Mouse (Mus musculus) MEL (cell line): ENCODE measurements around the gene Rbfox2.

Source experiments
- CTCF ChIP-seq, 3 experiments: IDR thresholded peaks in 2 of 3; conservative IDR thresholded peaks in 1 of 3; 2 replicates each; pipeline ENCODE4 v1.5.1; 2011 to 2012; ENCODE audit warnings: low read length in 3 of 3, low read depth in 2 of 3, mild to moderate bottlenecking in 2 of 3, improper control_type of control experiment in 1 of 3, inconsistent platforms in 1 of 3, mixed read lengths in 1 of 3, moderate library complexity in 1 of 3; ENCODE audit not compliant: control insufficient read depth in 1 of 3, insufficient read depth in 1 of 3, poor library complexity in 1 of 3, severe bottlenecking in 1 of 3
- E2F4 ChIP-seq: IDR thresholded peaks from 2 replicates; pipeline ENCODE4 v1.6.1; 2011; ENCODE audit warnings: low read depth, low read length, improper control_type of control experiment, borderline replicate concordance
- EP300 ChIP-seq, 2 experiments: IDR thresholded peaks; 2 replicates each; pipeline ENCODE4 v1.6.1; 2011; ENCODE audit warnings: improper control_type of control experiment in 2 of 2, low read length in 2 of 2, low read depth in 1 of 2, mild to moderate bottlenecking in 1 of 2
- ETS1 ChIP-seq: IDR thresholded peaks from 2 replicates; pipeline ENCODE4 v1.6.1; 2012; ENCODE audit warnings: low read depth, mild to moderate bottlenecking, inconsistent platforms, low read length, improper control_type of control experiment, moderate library complexity
- POLR2A ChIP-seq, 2 experiments: IDR thresholded peaks; 2 replicates each; pipeline ENCODE4 v1.6.1; 2011 to 2012; ENCODE audit warnings: low read length in 2 of 2, mild to moderate bottlenecking in 2 of 2, control low read depth in 1 of 2, improper control_type of control experiment in 1 of 2, low read depth in 1 of 2, moderate library complexity in 1 of 2; ENCODE audit not compliant: control insufficient read depth in 1 of 2, insufficient read depth in 1 of 2, poor library complexity in 1 of 2
- POLR2AphosphoS5 ChIP-seq: IDR thresholded peaks from 2 replicates; pipeline ENCODE4 v1.6.1; 2012; ENCODE audit warnings: low read depth, borderline replicate concordance, mild to moderate bottlenecking, inconsistent platforms, low read length, moderate library complexity, mixed read lengths
- SIN3A ChIP-seq: IDR thresholded peaks from 2 replicates; pipeline ENCODE4 v1.6.1; 2012; ENCODE audit warnings: low read length, improper control_type of control experiment, inconsistent platforms
- TAL1 ChIP-seq: IDR thresholded peaks from 2 replicates; pipeline ENCODE4 v1.6.1; 2012; ENCODE audit warnings: mild to moderate bottlenecking, inconsistent platforms, low read length, moderate library complexity, mixed read lengths
- TCF12 ChIP-seq: IDR thresholded peaks from 2 replicates; pipeline ENCODE4 v1.6.1; 2014; ENCODE audit warnings: low read depth, mild to moderate bottlenecking, inconsistent platforms, low read length, improper control_type of control experiment, moderate library complexity
- USF1 ChIP-seq: IDR thresholded peaks from 2 replicates; pipeline ENCODE4 v1.6.1; 2014; ENCODE audit warnings: low read depth, mild to moderate bottlenecking, inconsistent platforms, low read length, improper control_type of control experiment, moderate library complexity
- USF2 ChIP-seq, 2 experiments: IDR thresholded peaks; 2 replicates each; pipeline ENCODE4 v1.6.1; 2011 to 2012; ENCODE audit warnings: improper control_type of control experiment in 2 of 2, low read length in 2 of 2, borderline replicate concordance in 1 of 2, inconsistent platforms in 1 of 2, low read depth in 1 of 2, mild to moderate bottlenecking in 1 of 2; ENCODE audit not compliant: insufficient read depth in 1 of 2

DNA sequence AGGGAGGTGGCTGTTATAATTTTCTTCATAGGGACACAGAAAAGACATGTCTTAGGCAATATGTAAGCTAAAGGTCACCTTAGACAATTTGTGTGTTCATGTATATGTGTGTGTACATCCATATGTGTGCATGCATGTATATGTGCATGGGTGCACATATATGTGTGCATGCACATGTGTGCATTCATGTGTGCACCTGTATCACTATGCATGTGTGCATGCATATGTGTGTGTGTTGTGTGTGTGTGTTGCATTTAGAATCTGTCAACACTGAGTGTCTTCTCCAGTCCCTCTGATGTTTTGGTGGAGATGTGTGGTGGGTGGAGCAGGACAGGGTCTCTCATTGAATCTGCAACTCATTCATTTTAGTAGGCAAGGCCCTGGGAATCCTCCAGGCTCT lies 244.1 kb downstream of the Rbfox2 start:
- TF ChIP-seq SIN3A (no peak), E2F4 (no peak), EP300 (IDR thresholded peaks at IDR 0.05; ENCODE audit: low read depth in 1 of 2, low read length in 2 of 2) (no peak), TAL1 (no peak), POLR2A (IDR thresholded peaks at IDR 0.05; ENCODE audit: control insufficient read depth in 1 of 2, insufficient read depth in 1 of 2, low read depth in 1 of 2, low read length in 2 of 2, poor library complexity in 1 of 2) (no peak), USF2 (IDR thresholded peaks at IDR 0.05; ENCODE audit: borderline replicate concordance in 1 of 2, insufficient read depth in 1 of 2, low read depth in 1 of 2, low read length in 2 of 2) (no peak), ETS1 (no peak), TCF12 (no peak), USF1 (no peak), CTCF (IDR thresholded peaks at IDR 0.05 in 2 of 3, conservative IDR thresholded peaks at IDR 0.05 in 1 of 3; ENCODE audit: control insufficient read depth in 1 of 3, insufficient read depth in 1 of 3, low read depth in 2 of 3, low read length in 3 of 3, poor library complexity in 1 of 3, severe bottlenecking in 1 of 3) (no peak), POLR2AphosphoS5 (peak; percentile 31; the same call in 1 of the 2 replicates)
